Mouse (Mus musculus): Measurements from ENCODE around the gene Ptpn18. TPM values are rescaled to one million over a fixed set of nuclear protein-coding genes. Genes with fewer than 3 reads are reported as not detected.
A peak's percentile ranks its signal among the peaks of the same experiment; 100 is the strongest.
"Not testable (repeated sequence)": the region's sequence is repeated elsewhere in the genome, so short reads cannot be mapped to it uniquely, and the experiment has no call there.

The Ptpn18 gene
- polyA plus RNA-seq, 1 experiment from 2014 or later = 32.1 TPM

DNA sequence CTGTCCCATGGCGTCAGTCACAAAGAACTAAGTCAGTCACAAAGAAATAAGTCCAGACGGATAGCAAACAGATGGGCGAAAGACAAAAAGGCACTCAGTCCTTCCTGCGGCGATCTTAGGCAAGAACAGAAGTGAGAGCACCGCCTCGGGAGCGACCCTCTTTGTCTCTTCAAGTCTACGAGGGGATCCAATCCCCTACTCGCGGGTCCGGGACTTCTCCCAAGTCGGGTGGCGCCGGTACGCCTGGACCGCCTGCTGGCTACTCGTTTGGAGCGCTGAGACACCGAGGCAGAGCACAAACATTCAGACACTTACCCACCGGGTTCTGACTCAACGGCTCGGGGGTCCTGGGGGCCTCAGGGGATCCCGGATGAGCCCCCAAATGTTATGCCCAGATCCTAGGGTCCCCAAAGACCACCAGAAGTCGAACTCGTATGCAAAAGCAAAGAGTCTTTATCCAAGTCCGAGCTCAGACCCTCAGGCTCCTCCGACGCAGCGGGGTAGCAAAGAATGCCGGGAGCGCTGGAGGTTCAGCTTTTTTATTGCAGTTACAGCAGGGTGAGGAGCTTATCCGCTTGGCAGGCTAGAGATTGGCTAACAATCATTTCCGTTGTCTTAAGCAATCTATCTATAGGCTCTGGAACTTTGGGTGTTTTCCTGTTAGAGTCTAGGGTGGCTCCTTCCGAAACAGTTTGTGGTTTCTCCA is 26.6 kb upstream of the Ptpn18 start:
- 18% methylated on average over 35 of the region's 35 CpGs for WGBS (ENCODE audit: insufficient replicate concordance)
- peak; percentile 49 for ATAC-seq

GRCm38 (mm10) chr1:34433891-34434521 is 25.6 kb upstream of the Ptpn18 start:
- 8% methylated on average over 19 of the region's 19 CpGs for WGBS (ENCODE audit: insufficient replicate concordance)
- Histone ChIP-seq H3K36me3 (replicated peaks; ENCODE audit: insufficient read depth, low read length) (peaks cover 4% of the 10 kb centered on the region; the same call in 1 of the 2 replicates), H3K4me1 (ENCODE audit: insufficient read depth) (peaks cover 13% of the 10 kb centered on the region), H3K27ac (ENCODE audit: low read depth) (peak overlapping the region; percentile 82), H3K4me3 (ENCODE audit: low read depth, low read length) (peak overlapping the region; percentile 60), H3K9ac (replicated peaks) (peak overlapping the region; percentile 61), H3K27me3 (ENCODE audit: insufficient read depth, low read length) (no peaks in the 10 kb centered on the region), H3K9me3 (ENCODE audit: low read length) (peaks cover 23% of the 10 kb centered on the region), H3K4me2 (ENCODE audit: low read depth, low read length) (peak overlapping the region; percentile 78)
- DNase-seq (peak; percentile 44), ATAC-seq (peak; percentile 9; the same call in 1 of the 2 replicates)
- TF ChIP-seq EP300 (IDR thresholded peaks at IDR 0.05; ENCODE audit: low read depth) = no peak
- TF ChIP-seq CTCF (IDR thresholded peaks at IDR 0.05; ENCODE audit: low read depth) = no peak

More for the DNA sequence above, 26.6 kb upstream of the Ptpn18 start:
- Histone ChIP-seq H3K9ac (replicated peaks) (peak overlapping the region; percentile 64), H3K27me3 (ENCODE audit: insufficient read depth, low read length) (no peaks in the 10 kb centered on the region), H3K36me3 (replicated peaks; ENCODE audit: insufficient read depth, low read length) (peaks cover 4% of the 10 kb centered on the region; the same call in 1 of the 2 replicates), H3K27ac (ENCODE audit: low read depth) (peak overlapping the region; percentile 82), H3K4me2 (ENCODE audit: low read depth, low read length) (peak overlapping the region; percentile 78), H3K4me3 (ENCODE audit: low read depth, low read length) (peak overlapping the region; percentile 60), H3K4me1 (ENCODE audit: insufficient read depth) (peaks cover 7% of the 10 kb centered on the region), H3K9me3 (ENCODE audit: low read length) (peaks cover 23% of the 10 kb centered on the region)
- DNase-seq = peak; percentile 52
- TF ChIP-seq CTCF (IDR thresholded peaks at IDR 0.05; ENCODE audit: low read depth) (no peak), EP300 (IDR thresholded peaks at IDR 0.05; ENCODE audit: low read depth) (peak; percentile 37; the same call in 1 of the 2 replicates)

- TF ChIP-seq CTCF (IDR thresholded peaks at IDR 0.05; ENCODE audit: low read depth) (no peak), EP300 (IDR thresholded peaks at IDR 0.05; ENCODE audit: low read depth) (no peak)
- peak overlapping the region; percentile 61 for H3K9ac ChIP-seq (replicated peaks)
- peaks cover 13% of the 10 kb centered on the region for H3K4me1 ChIP-seq (ENCODE audit: insufficient read depth)
- WGBS (ENCODE audit: insufficient replicate concordance) = under 1% methylated on average over 30 of the region's 30 CpGs
- peak overlapping the region; percentile 82 for H3K27ac ChIP-seq (ENCODE audit: low read depth)
- H3K4me3 ChIP-seq (ENCODE audit: low read depth, low read length) = peak overlapping the region; percentile 60
- H3K36me3 ChIP-seq (replicated peaks; ENCODE audit: insufficient read depth, low read length) = peaks cover 2% of the 10 kb centered on the region; the same call in 1 of the 2 replicates
- DNase-seq (peak; percentile 92), ATAC-seq (peak; percentile 4)
- H3K4me2 ChIP-seq (ENCODE audit: low read depth, low read length) = peak overlapping the region; percentile 78
- no peaks in the 10 kb centered on the region for H3K27me3 ChIP-seq (ENCODE audit: insufficient read depth, low read length)
- peaks cover 23% of the 10 kb centered on the region for H3K9me3 ChIP-seq (ENCODE audit: low read length)
Measured at GRCm38 (mm10) chr1:34434660-34435160, 24.9 kb upstream of the Ptpn18 start.

GRCm38 (mm10) chr1:34435371-34436120 is 24.0 kb upstream of the Ptpn18 start:
- Histone ChIP-seq H3K27me3 (ENCODE audit: insufficient read depth, low read length) (no peaks in the 10 kb centered on the region), H3K4me1 (ENCODE audit: insufficient read depth) (peaks cover 16% of the 10 kb centered on the region), H3K9ac (replicated peaks) (peak overlapping the region; percentile 61), H3K9me3 (ENCODE audit: low read length) (peaks cover 18% of the 10 kb centered on the region), H3K36me3 (replicated peaks; ENCODE audit: insufficient read depth, low read length) (peaks cover 2% of the 10 kb centered on the region; the same call in 1 of the 2 replicates), H3K4me2 (ENCODE audit: low read depth, low read length) (peak overlapping the region; percentile 78), H3K27ac (ENCODE audit: low read depth) (peak overlapping the region; percentile 46; the same call in 1 of the 2 replicates), H3K4me3 (ENCODE audit: low read depth, low read length) (peak overlapping the region; percentile 60)
- TF ChIP-seq EP300 (IDR thresholded peaks at IDR 0.05; ENCODE audit: low read depth) (no peak), CTCF (IDR thresholded peaks at IDR 0.05; ENCODE audit: low read depth) (no peak)
- DNase-seq (no peak), ATAC-seq (no peak)
- 33% methylated on average over 8 of the region's 8 CpGs for WGBS (ENCODE audit: insufficient replicate concordance)

DNA sequence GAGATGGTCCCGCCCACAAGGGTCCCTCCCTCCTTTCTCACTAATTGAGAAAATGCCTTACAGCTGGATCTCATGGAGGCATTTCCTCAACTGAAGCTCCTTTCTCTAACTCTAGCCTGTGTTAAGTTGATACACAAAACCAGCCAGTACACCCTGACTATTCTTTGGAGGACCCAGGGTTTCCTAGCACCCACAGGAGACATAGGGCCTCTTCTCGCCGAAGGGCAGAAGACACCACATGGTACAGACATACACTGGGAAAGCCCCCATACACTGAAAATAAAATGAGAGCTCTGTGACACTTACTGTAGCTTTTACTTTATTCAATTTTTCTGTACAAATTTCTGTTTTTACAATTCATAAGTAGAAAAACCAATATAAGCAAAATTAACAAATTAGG is 23.2 kb upstream of the Ptpn18 start:
- H3K36me3 ChIP-seq (replicated peaks; ENCODE audit: insufficient read depth, low read length) = 0 out of 2 replicates have a peak, but pooled peaks cover 2% of the 10 kb centered on the region
- H3K9ac ChIP-seq (replicated peaks) = no peak overlapping the region
- peaks cover 10% of the 10 kb centered on the region for H3K9me3 ChIP-seq (ENCODE audit: low read length)
- DNase-seq = no peak
- no peak overlapping the region for H3K27ac ChIP-seq (ENCODE audit: low read depth)
- no peak overlapping the region for H3K4me2 ChIP-seq (ENCODE audit: low read depth, low read length)
- H3K4me1 ChIP-seq (ENCODE audit: insufficient read depth) = peaks cover 16% of the 10 kb centered on the region
- no peak for ATAC-seq
- TF ChIP-seq CTCF (IDR thresholded peaks at IDR 0.05; ENCODE audit: low read depth) (no peak), EP300 (IDR thresholded peaks at IDR 0.05; ENCODE audit: low read depth) (no peak)
- no peak overlapping the region for H3K4me3 ChIP-seq (ENCODE audit: low read depth, low read length)
- WGBS (ENCODE audit: insufficient replicate concordance) = 71% methylated on average over 3 of the region's 3 CpGs
- no peaks in the 10 kb centered on the region for H3K27me3 ChIP-seq (ENCODE audit: insufficient read depth, low read length)

- WGBS (ENCODE audit: insufficient replicate concordance) = 93% methylated on average over 8 of the region's 8 CpGs
- H3K4me2 ChIP-seq (ENCODE audit: low read depth, low read length); H3K27ac ChIP-seq (ENCODE audit: low read depth); H3K4me3 ChIP-seq (ENCODE audit: low read depth, low read length); H3K9ac ChIP-seq (replicated peaks); H3K27me3 ChIP-seq (ENCODE audit: insufficient read depth, low read length); H3K36me3 ChIP-seq (replicated peaks; ENCODE audit: insufficient read depth, low read length); DNase-seq; H3K9me3 ChIP-seq (ENCODE audit: low read length); ATAC-seq: not testable (repeated sequence)
- peaks cover 16% of the 10 kb centered on the region for H3K4me1 ChIP-seq (ENCODE audit: insufficient read depth)
Measured at GRCm38 (mm10) chr1:34437366-34437765, 22.2 kb upstream of the Ptpn18 start.

All from liver, postnatal 0 days (tissue).